Mouse (Mus musculus) left cerebral cortex, postnatal 4 days (tissue): ENCODE measurements around the gene Bank1. TPM values are rescaled to one million over a fixed set of nuclear protein-coding genes. Genes with fewer than 3 reads are reported as not detected.

Experiments used
- DNase-seq: peaks from one replicate; pipeline ENCODE4 v3.0.0-alpha.2; 2022
- intact Hi-C: fragments of 180-260 bp; cut with DNase I; formaldehyde crosslinking; loops from one replicate; pipeline ENCODE4 v1.15.1; 2025
- total RNA-seq, 2 experiments: library from RNA; stranded (reverse); gene quantifications; 2 replicates each; pipeline ENCODE4 v1.2.3; 2021

Gene Bank1
- total RNA-seq, 2 experiments from 2014 or later: 0.44 to 0.58 TPM

DNA sequence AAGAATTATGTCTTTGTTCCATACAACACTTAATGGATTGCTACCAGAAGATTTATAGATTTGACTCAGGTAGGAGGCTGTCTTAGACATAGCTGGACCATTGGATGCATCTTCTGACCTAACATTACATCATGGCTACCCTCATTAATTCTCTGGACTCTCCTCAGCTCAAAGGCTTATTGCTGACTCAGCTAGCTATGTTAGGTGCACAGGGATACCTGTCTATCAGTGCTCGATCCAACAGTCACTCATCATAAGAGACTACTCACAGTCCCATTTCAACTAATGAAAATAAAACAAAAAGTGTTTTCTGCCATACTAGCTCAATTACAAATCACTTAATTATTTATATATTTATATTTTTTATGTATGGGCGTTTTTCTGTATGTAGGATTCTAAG lies 308.3 kb downstream of the Bank1 start:
- DNase-seq: no peak
- intact Hi-C loops: no loop called here

GRCm38 (mm10) chr3:136010616-136011015 lies 315.2 kb downstream of the Bank1 start:
- DNase-seq: no peak
- intact Hi-C loops: no loop called here

DNA sequence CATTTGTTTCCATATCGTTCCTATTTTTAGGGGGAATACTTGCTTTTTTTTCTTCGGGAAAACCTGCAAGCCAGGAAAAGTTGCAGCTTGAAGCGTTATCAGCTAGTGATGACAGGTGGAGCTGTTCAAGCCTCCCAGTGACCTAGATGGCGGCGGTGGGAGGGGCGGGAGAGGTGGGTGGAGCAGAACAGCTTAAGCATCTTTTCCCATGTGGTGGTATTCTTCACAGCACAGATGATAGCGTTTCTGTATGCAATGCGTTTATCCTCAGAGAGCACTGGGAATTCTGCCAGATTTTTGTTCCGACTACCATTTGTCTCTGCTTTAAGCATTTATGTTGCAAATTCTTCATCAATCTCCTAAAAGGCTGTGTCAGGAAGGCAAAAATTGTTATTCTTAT lies 318.0 kb downstream of the Bank1 start:
- peak; percentile 54 for DNase-seq
- intact Hi-C loops: loop anchor here (10.0 kb wide), 1 partner anchor 657 kb away; no protein-coding TSS in a partner anchor

- no peak for DNase-seq
- intact Hi-C loops: loop anchor here (10.0 kb wide), 1 partner anchor 658 kb away; no protein-coding TSS in a partner anchor
These were observed 318.6 kb downstream of the Bank1 start for GRCm38 (mm10) chr3:136007081-136007828.
